Mouse (Mus musculus) T-helper 17 cell (primary cell): ENCODE measurements at regions not wholly inside any gene's neighbourhood (a gene's known extent, or its start where the extent isn't known, plus 50 kb on each side); places are given as distances from the start of the nearest gene placed in this dataset.

ENCODE experiments used
- in situ Hi-C, 2 experiments: fragments of 300-600 bp; cut with MboI, MseI; formaldehyde crosslinking; loops; 1 replicate in 1 of 2; 2 replicates in 1 of 2; pipeline ENCODE4 v1.15.1; 2025; ENCODE audit warnings: high pct_unique_total_duplicates in 2 of 2

GRCm38 (mm10) chr1:80131354-80131753 is 86.9 kb downstream of the Fam124b start:
- in situ Hi-C loops, result no loop called here

GRCm38 (mm10) chr1:80123966-80124365 is 94.3 kb downstream of the Fam124b start:
- in situ Hi-C loops, result no loop called here

GRCm38 (mm10) chr1:80115913-80116312 is 102.4 kb downstream of the Fam124b start:
- in situ Hi-C loops, result no loop called here

- in situ Hi-C loops, result loop anchor here in 1 of 2 experiments (10.0 kb wide), 1 partner anchor 403 kb away; no protein-coding TSS in a partner anchor
These were observed 110.4 kb downstream of the Fam124b start for GRCm38 (mm10) chr1:80107747-80108476.

- in situ Hi-C loops, result loop anchor here in 1 of 2 experiments (10.0 kb wide), 1 partner anchor 401 kb away; no protein-coding TSS in a partner anchor
These were observed 112.0 kb downstream of the Fam124b start for GRCm38 (mm10) chr1:80106269-80106668.

- in situ Hi-C loops, result no loop called here
These were observed 120.0 kb downstream of the Fam124b start for GRCm38 (mm10) chr1:80098266-80098665.

- in situ Hi-C loops, result no loop called here
These were observed 126.5 kb downstream of the Fam124b start for GRCm38 (mm10) chr1:80091800-80092199.

- in situ Hi-C loops, result no loop called here
These were observed 126.9 kb downstream of the Fam124b start for GRCm38 (mm10) chr1:80091350-80091749.

- in situ Hi-C loops, result no loop called here
These were observed 129.6 kb downstream of the Fam124b start for GRCm38 (mm10) chr1:80088651-80089050.

GRCm38 (mm10) chr1:80076357-80076756 is 141.9 kb downstream of the Fam124b start:
- in situ Hi-C loops, result no loop called here

GRCm38 (mm10) chr1:80074376-80074775 is 143.9 kb downstream of the Fam124b start:
- in situ Hi-C loops, result loop anchor here in 1 of 2 experiments (25.0 kb wide), 1 partner anchor 1337 kb away; no protein-coding TSS in a partner anchor

- in situ Hi-C loops, result loop anchor here in 1 of 2 experiments (25.0 kb wide), 1 partner anchor 1337 kb away; no protein-coding TSS in a partner anchor
These were observed 144.3 kb downstream of the Fam124b start for GRCm38 (mm10) chr1:80073950-80074349.

GRCm38 (mm10) chr1:80069141-80069540 is 149.1 kb downstream of the Fam124b start:
- in situ Hi-C loops, result loop anchor here in 1 of 2 experiments (25.0 kb wide), 1 partner anchor 1332 kb away; no protein-coding TSS in a partner anchor

GRCm38 (mm10) chr1:80062121-80062520 is 156.2 kb downstream of the Fam124b start:
- in situ Hi-C loops, result loop anchor here in 1 of 2 experiments (25.0 kb wide), 1 partner anchor 1325 kb away; no protein-coding TSS in a partner anchor

GRCm38 (mm10) chr1:80061632-80062031 is 156.6 kb downstream of the Fam124b start:
- in situ Hi-C loops, result loop anchor here in 1 of 2 experiments (25.0 kb wide), 1 partner anchor 1324 kb away; no protein-coding TSS in a partner anchor

- in situ Hi-C loops, result no loop called here
These were observed 173.1 kb downstream of the Fam124b start for GRCm38 (mm10) chr1:80045141-80045540.

- in situ Hi-C loops, result no loop called here
These were observed 177.9 kb downstream of the Fam124b start for GRCm38 (mm10) chr1:80040409-80040808.

- in situ Hi-C loops, result no loop called here
These were observed 178.4 kb downstream of the Fam124b start for GRCm38 (mm10) chr1:80039891-80040290.

- in situ Hi-C loops, result no loop called here
These were observed 178.2 kb upstream of the Serpine2 start for GRCm38 (mm10) chr1:80039161-80039560.

GRCm38 (mm10) chr1:80038059-80038458 is 177.1 kb upstream of the Serpine2 start:
- in situ Hi-C loops, result no loop called here

- in situ Hi-C loops, result no loop called here
These were observed 175.5 kb upstream of the Serpine2 start for GRCm38 (mm10) chr1:80036436-80036835.

- in situ Hi-C loops, result no loop called here
These were observed 172.5 kb upstream of the Serpine2 start for GRCm38 (mm10) chr1:80033522-80033921.

GRCm38 (mm10) chr1:80033121-80033520 is 172.1 kb upstream of the Serpine2 start:
- in situ Hi-C loops, result no loop called here
